Mouse (Mus musculus) ES-E14 (cell line): ENCODE measurements around the gene Ptpn20.

Experiments
- CHD2 ChIP-seq: IDR thresholded peaks from 2 replicates; pipeline ENCODE4 v1.6.1; 2014; ENCODE audit warnings: mild to moderate bottlenecking, low read depth, low read length, inconsistent platforms
- ZNF384 ChIP-seq: IDR thresholded peaks from 2 replicates; pipeline ENCODE4 v1.6.1; 2012; ENCODE audit warnings: low read depth, low read length, inconsistent platforms

DNA sequence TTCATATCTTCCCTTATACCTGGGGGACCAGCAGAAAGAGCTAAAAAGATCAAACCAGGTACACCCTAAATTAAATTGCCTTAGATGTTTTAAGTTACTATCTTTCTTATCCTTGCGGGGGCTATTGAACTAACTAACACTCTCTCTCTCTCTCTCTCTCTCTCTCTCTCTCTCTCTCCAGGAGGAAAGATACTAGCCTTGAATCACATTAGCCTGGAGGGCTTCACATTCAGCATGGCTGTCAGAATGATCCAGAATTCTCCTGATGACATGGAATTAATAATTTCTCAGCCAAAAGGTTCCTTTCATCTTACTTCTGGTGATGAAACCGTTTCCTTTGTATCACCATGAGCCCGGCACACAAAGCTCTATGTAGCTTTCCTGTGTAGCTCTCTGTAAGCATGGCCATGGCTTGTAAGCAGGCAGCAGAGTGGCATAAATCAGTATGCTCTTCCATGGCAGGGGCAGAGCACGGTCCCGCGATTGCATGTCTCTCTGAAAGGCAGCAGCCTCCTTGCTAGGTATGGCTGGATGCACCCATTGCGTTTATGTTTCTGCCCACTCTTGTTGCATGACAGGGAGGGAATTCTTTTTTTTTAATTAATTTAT lies 49.3 kb upstream of the Ptpn20 start:
- no peak for TF ChIP-seq ZNF384
- TF ChIP-seq CHD2: no peak
